Comparison of ENCODE assay signal across 8 mouse cellular contexts in genomic region chr1:155293446-155293845, GRCm38 (mm10). TPM values are rescaled to one million over a fixed set of nuclear protein-coding genes. Genes with fewer than 3 reads are reported as not detected.
DNase-seq lines count a peak whose midpoint lies in the region; ATAC-seq and TF ChIP-seq lines count a peak whose summit lies in the region.

No protein-coding gene starts in this region.

- H3K36me3 ChIP-seq in kidney, adult 2 months (ENCODE audit: control insufficient read depth, insufficient read depth, low read length): peaks cover 5% of the 10 kb centered on the region; the same call in 1 of the 2 replicates
- H3K36me3 ChIP-seq in CH12.LX (replicated peaks in 1 of 2; ENCODE audit: control insufficient read depth in 1 of 2, insufficient read depth in 1 of 2, low read length in 1 of 2): peaks cover 6 to 31% of the 10 kb centered on the region in 2 experiments
- H3K36me3 ChIP-seq in forebrain, postnatal 0 days (ENCODE audit: insufficient read depth): peaks cover 23% of the 10 kb centered on the region
- H3K36me3 ChIP-seq in kidney, postnatal 0 days (ENCODE audit: insufficient read depth, low read length): peaks cover 9% of the 10 kb centered on the region
- H3K36me3 ChIP-seq in midbrain, embryonic 12.5 days: peaks cover 9% of the 10 kb centered on the region

- H3K27ac ChIP-seq in kidney, adult 2 months (ENCODE audit: insufficient read depth, low read depth, low read length): no peak overlapping the region
- no peak overlapping the region for H3K27ac ChIP-seq in CH12.LX (ENCODE audit: insufficient read depth, low read depth)
- no peak overlapping the region; the same call in 1 of the 2 replicates for H3K27ac ChIP-seq in forebrain, postnatal 0 days (ENCODE audit: low read depth, low read length)
- H3K27ac ChIP-seq in kidney, postnatal 0 days: no peak overlapping the region
- no peak overlapping the region for H3K27ac ChIP-seq in midbrain, embryonic 12.5 days (replicated peaks)

- WGBS in kidney, adult 2 months: 22% methylated on average over 3 of the region's 3 CpGs
- 8% methylated on average over 3 of the region's 3 CpGs for WGBS in forebrain, postnatal 0 days
- WGBS in kidney, postnatal 0 days: 10% methylated on average over 3 of the region's 3 CpGs
- WGBS in midbrain, embryonic 12.5 days: 11% methylated on average over 3 of the region's 3 CpGs

- peak; percentile 95 for ATAC-seq in forebrain, postnatal 0 days
- ATAC-seq in kidney, postnatal 0 days (replicated peaks; ENCODE audit: low FRiP score, low read depth): peak; percentile 49; the same call in 1 of the 2 replicates
- ATAC-seq in midbrain, embryonic 12.5 days (ENCODE audit: low FRiP score, low read depth): peak; percentile 62; the same call in 1 of the 2 replicates

- peak; percentile 28; the same call in 1 of the 2 replicates for TF ChIP-seq CTCF in kidney, adult 2 months (conservative IDR thresholded peaks at IDR 0.05; ENCODE audit: insufficient read depth, insufficient read length, low read depth, low read length)
- peak; percentile 54 to 94 for TF ChIP-seq CTCF in CH12.LX (conservative IDR thresholded peaks at IDR 0.05 in 1 of 2, IDR thresholded peaks at IDR 0.05 in 1 of 2; ENCODE audit: low read depth in 2 of 2, low read length in 2 of 2)
- peak; percentile 87 for TF ChIP-seq CTCF in forebrain, postnatal 0 days (IDR thresholded peaks at IDR 0.05; ENCODE audit: low read depth)
- peak; percentile 85 for TF ChIP-seq CTCF in kidney, postnatal 0 days (IDR thresholded peaks at IDR 0.05; ENCODE audit: low read depth)

- dilution Hi-C loops in CH12.LX (cut with MboI; ENCODE audit: extremely low pct_ligation_motif_present, extremely low pct_unique_long_range_greater_than_20kb, low sequenced_read_pairs): no loop called here

- in situ Hi-C loops in CH12.LX (cut with MboI; ENCODE audit: low pct_ligation_motif_present, low pct_unique_long_range_greater_than_20kb, low sequenced_read_pairs): loop anchor here (5.0 kb wide), 1 partner anchor 234 kb away; no protein-coding TSS in a partner anchor

- H3K4me3 ChIP-seq in kidney, adult 2 months (ENCODE audit: insufficient read depth, low read depth, low read length): no peak overlapping the region
- no peak overlapping the region for H3K4me3 ChIP-seq in CH12.LX (replicated peaks in 1 of 3; ENCODE audit: low read depth in 2 of 3, low read length in 2 of 3, poor library complexity in 1 of 3)
- no peak overlapping the region for H3K4me3 ChIP-seq in forebrain, postnatal 0 days (ENCODE audit: low read depth, low read length)
- no peak overlapping the region for H3K4me3 ChIP-seq in kidney, postnatal 0 days (replicated peaks; ENCODE audit: low read depth, low read length)
- no peak overlapping the region for H3K4me3 ChIP-seq in midbrain, embryonic 12.5 days

- no peaks in the 10 kb centered on the region for H3K79me2 ChIP-seq in CH12.LX (replicated peaks; ENCODE audit: control insufficient read depth, extremely low read depth, insufficient read depth, poor library complexity, severe bottlenecking)

- no peak overlapping the region for H3K9ac ChIP-seq in CH12.LX (ENCODE audit: insufficient read depth, low read depth)
- H3K9ac ChIP-seq in forebrain, postnatal 0 days: no peak overlapping the region
- H3K9ac ChIP-seq in kidney, postnatal 0 days (ENCODE audit: low read depth, low read length): no peak overlapping the region
- H3K9ac ChIP-seq in midbrain, embryonic 12.5 days (replicated peaks): no peak overlapping the region

- no peaks in the 10 kb centered on the region for H3K4me1 ChIP-seq in kidney, adult 2 months (ENCODE audit: control insufficient read depth, insufficient read depth, low read length)
- H3K4me1 ChIP-seq in CH12.LX (ENCODE audit: control insufficient read depth in 1 of 2, insufficient read depth in 2 of 2): peaks cover 0 to 11% of the 10 kb centered on the region in 2 experiments; a peak in 2 of 4 replicates
- no peaks in the 10 kb centered on the region for H3K4me1 ChIP-seq in forebrain, postnatal 0 days (ENCODE audit: insufficient read depth)
- H3K4me1 ChIP-seq in kidney, postnatal 0 days (replicated peaks; ENCODE audit: insufficient read depth, low read length): no peaks in the 10 kb centered on the region
- no peaks in the 10 kb centered on the region for H3K4me1 ChIP-seq in midbrain, embryonic 12.5 days

- no peaks in the 10 kb centered on the region for H3K27me3 ChIP-seq in kidney, adult 2 months (replicated peaks; ENCODE audit: control insufficient read depth, insufficient read depth, low read length)
- no peaks in the 10 kb centered on the region for H3K27me3 ChIP-seq in CH12.LX (replicated peaks)
- no peaks in the 10 kb centered on the region for H3K27me3 ChIP-seq in forebrain, postnatal 0 days (ENCODE audit: insufficient read depth, low read length)
- H3K27me3 ChIP-seq in kidney, postnatal 0 days (ENCODE audit: insufficient read depth, low read length): no peaks in the 10 kb centered on the region
- H3K27me3 ChIP-seq in midbrain, embryonic 12.5 days: no peaks in the 10 kb centered on the region

- H3K4me2 ChIP-seq in CH12.LX (ENCODE audit: insufficient read depth, low read depth, poor library complexity, severe bottlenecking): no peak overlapping the region
- H3K4me2 ChIP-seq in forebrain, postnatal 0 days (ENCODE audit: low read depth): no peak overlapping the region
- no peak overlapping the region for H3K4me2 ChIP-seq in kidney, postnatal 0 days (ENCODE audit: low read length)
- H3K4me2 ChIP-seq in midbrain, embryonic 12.5 days (replicated peaks): no peak overlapping the region

- no peaks in the 10 kb centered on the region for H3K9me3 ChIP-seq in CH12.LX (replicated peaks; ENCODE audit: low read length)
- H3K9me3 ChIP-seq in forebrain, postnatal 0 days (ENCODE audit: low read length): no peaks in the 10 kb centered on the region
- H3K9me3 ChIP-seq in kidney, postnatal 0 days (replicated peaks; ENCODE audit: low read length): no peaks in the 10 kb centered on the region
- H3K9me3 ChIP-seq in midbrain, embryonic 12.5 days: no peaks in the 10 kb centered on the region

- TF ChIP-seq POLR2A in kidney, adult 2 months (IDR thresholded peaks at IDR 0.05; ENCODE audit: low read depth, low read length): no peak
- no peak for TF ChIP-seq POLR2A in CH12.LX (IDR thresholded peaks at IDR 0.05; ENCODE audit: low read depth, low read length)

- TF ChIP-seq RAD21 in CH12.LX (IDR thresholded peaks at IDR 0.05; ENCODE audit: low read depth, low read length): peak; percentile 96

- DNase-seq in kidney, adult 2 months: peak; percentile 80
- DNase-seq in kidney, adult 11 months: no peak
- peak; percentile 76 for DNase-seq in CH12.LX (ENCODE audit: extremely low read depth)
- peak; percentile 22 for DNase-seq in cerebellum, adult 11 months
- DNase-seq in forebrain, postnatal 0 days: peak; percentile 89
- peak; percentile 92 for DNase-seq in kidney, postnatal 0 days (ENCODE audit: low spot score)
- DNase-seq in gastrocnemius, postnatal 4 days (ENCODE audit: low spot score in 2 of 2): no peak

- no peak for TF ChIP-seq EP300 in CH12.LX (IDR thresholded peaks at IDR 0.05; ENCODE audit: low read length)

TF ChIP-seq in CH12.LX, 34 proteins besides CTCF, POLR2A, EP300 and RAD21:
- TF ChIP-seq MAFK (IDR thresholded peaks at IDR 0.05; ENCODE audit: insufficient replicate concordance, low read length): no peak
- no peak for TF ChIP-seq RCOR1 (conservative IDR thresholded peaks at IDR 0.05; ENCODE audit: low read depth, low read length)
- TF ChIP-seq MEF2A (IDR thresholded peaks at IDR 0.05; ENCODE audit: borderline replicate concordance, low read depth, low read length): no peak
- TF ChIP-seq ELF1 (IDR thresholded peaks at IDR 0.05; ENCODE audit: low read depth, low read length): no peak
- TF ChIP-seq JUND (conservative IDR thresholded peaks at IDR 0.05; ENCODE audit: low read depth, low read length): 0 out of 2 replicates have a peak, but pooled peaks have one; percentile 37
- no peak for TF ChIP-seq GABPA (IDR thresholded peaks at IDR 0.05; ENCODE audit: insufficient replicate concordance, low read depth, low read length)
- TF ChIP-seq ZMIZ1 (IDR thresholded peaks at IDR 0.05; ENCODE audit: low read depth, low read length): no peak
- peak; percentile 90 for TF ChIP-seq SMC3 (IDR thresholded peaks at IDR 0.05; ENCODE audit: low read depth, low read length)
- peak; percentile 81 for TF ChIP-seq ZC3H11A (IDR thresholded peaks at IDR 0.05; ENCODE audit: low read depth, low read length)
- no peak for TF ChIP-seq UBTF (IDR thresholded peaks at IDR 0.05; ENCODE audit: low read depth, low read length)

RNA-seq across cellular contexts. Expression of gene BC034090, which starts 49.2 kb away (rescaled TPM):
- 92.2 and 98.3 TPM in 2 replicates for polyA plus RNA-seq in kidney, adult 2 months (2012; rRNA removed)
- 1.5 and 1.6 TPM in 2 replicates for total RNA-seq in CH12.LX (2012; rRNA removed)
- 3.0 and 3.3 TPM in 2 replicates for total RNA-seq in CH12.LX (2014; rRNA removed)
- 3.8 and 4.6 TPM in 2 replicates for polyA plus RNA-seq in CH12.LX (2012; ENCODE audit: insufficient read length, low read depth)
- total RNA-seq in forebrain, postnatal 0 days (2014; rRNA removed): 7.4 and 9.9 TPM in 2 replicates
- polyA plus RNA-seq in forebrain, postnatal 0 days (2015; fragmentation: Nextera tagmentation; extraction: Ambion mirVana): 1.4 and 2.5 TPM in 2 replicates
- 9.9 and 10.2 TPM in 2 replicates for polyA plus RNA-seq in kidney, postnatal 0 days (2015; fragmentation: Nextera tagmentation; extraction: Ambion mirVana)
- 5.6 and 6.8 TPM in 2 replicates for polyA plus RNA-seq in midbrain, embryonic 12.5 days (2016; fragmentation: Nextera tagmentation; extraction: Ambion mirVana)
- total RNA-seq in gastrocnemius, postnatal 4 days (2021): 10 to 100 TPM; 18.4 to 23.4 TPM

Comparison
In these comparisons a context has a peak if more than half of its experiments do, and no peak if none do; other contexts are left out.
1. DNase-seq: peak in kidney, adult 2 months (single experiment), CH12.LX (single experiment), cerebellum, adult 11 months (single experiment), forebrain, postnatal 0 days (single experiment) and kidney, postnatal 0 days (single experiment); none in kidney, adult 11 months (single experiment) and gastrocnemius, postnatal 4 days (0 of 2).
2. CTCF ChIP-seq: peak in every context shown above with its lines; median percentile 87 in forebrain, postnatal 0 days; 85 in kidney, postnatal 0 days; 74 in CH12.LX; 28 in kidney, adult 2 months.
3. Peak in every context shown above with its lines, with median percentiles within 50 percentile points of each other: ATAC-seq.